Mouse (Mus musculus) heart, adult 2 months (tissue): ENCODE results near the gene Cend1.

Source experiments
- CTCF ChIP-seq: fragments of 200-600 bp; IDR thresholded peaks from 2 replicates; pipeline ENCODE4 v1.8.1; 2022; ENCODE audit warnings: antibody characterized with exemption, mild to moderate bottlenecking, moderate library complexity
- EP300 ChIP-seq: fragments of 200-500 bp; IDR thresholded peaks from 2 replicates; pipeline ENCODE4 v1.6.1; 2011; ENCODE audit warnings: low read depth, low read length, control low read depth; ENCODE audit not compliant: insufficient read depth
- POLR2A ChIP-seq: fragments of 200-500 bp; IDR thresholded peaks from 2 replicates; pipeline ENCODE4 v1.6.1; 2011; ENCODE audit warnings: mild to moderate bottlenecking, low read depth, low read length, control low read depth; ENCODE audit not compliant: insufficient read depth

- TF ChIP-seq CTCF (peak; percentile 53), POLR2A (peak; percentile 71), EP300 (peak; percentile 86; the same call in 1 of the 2 replicates)
Measured at GRCm38 (mm10) chr7:141476226-141476980, 47.1 kb upstream of the Cend1 start.
